Mouse (Mus musculus): ENCODE results near the gene Immp2l. TPM values are rescaled to one million over a fixed set of nuclear protein-coding genes. Genes with fewer than 3 reads are reported as not detected.

Gene Immp2l
- polyA plus RNA-seq, 1 experiment from 2014 or later, result 6.9 TPM

- Histone ChIP-seq H3K4me2 (ENCODE audit: low read length) (no peak overlapping the region), H3K27ac (ENCODE audit: low read length) (no peak overlapping the region), H3K9me3 (ENCODE audit: control insufficient read depth, low read length) (no peaks in the 10 kb centered on the region), H3K36me3 (ENCODE audit: control insufficient read depth, insufficient read depth) (no peaks in the 10 kb centered on the region), H3K4me3 (replicated peaks; ENCODE audit: low read length) (no peak overlapping the region), H3K4me1 (replicated peaks; ENCODE audit: control insufficient read depth, insufficient read depth, low read length) (no peaks in the 10 kb centered on the region), H3K9ac (replicated peaks; ENCODE audit: low read depth, low read length) (no peak overlapping the region), H3K27me3 (replicated peaks; ENCODE audit: control insufficient read depth, insufficient read depth, low read length) (no peaks in the 10 kb centered on the region)
- WGBS, result 84% methylated on average over 4 of the region's 4 CpGs
- no peak for ATAC-seq
Observed at GRCm38 (mm10) chr12:41528410-41528809, 504.5 kb downstream of the Immp2l start.

GRCm38 (mm10) chr12:41539989-41540388 lies 516.1 kb downstream of the Immp2l start:
- H3K9me3 ChIP-seq (ENCODE audit: control insufficient read depth, low read length), result no peaks in the 10 kb centered on the region
- H3K27ac ChIP-seq (ENCODE audit: low read length), result no peak overlapping the region
- WGBS, result 91% methylated on average over 5 of the region's 5 CpGs
- no peaks in the 10 kb centered on the region for H3K36me3 ChIP-seq (ENCODE audit: control insufficient read depth, insufficient read depth)
- no peak overlapping the region for H3K9ac ChIP-seq (replicated peaks; ENCODE audit: low read depth, low read length)
- no peaks in the 10 kb centered on the region for H3K27me3 ChIP-seq (replicated peaks; ENCODE audit: control insufficient read depth, insufficient read depth, low read length)
- no peak overlapping the region for H3K4me3 ChIP-seq (replicated peaks; ENCODE audit: low read length)
- ATAC-seq, result no peak
- H3K4me2 ChIP-seq (ENCODE audit: low read length), result no peak overlapping the region
- no peaks in the 10 kb centered on the region for H3K4me1 ChIP-seq (replicated peaks; ENCODE audit: control insufficient read depth, insufficient read depth, low read length)

GRCm38 (mm10) chr12:41551578-41551977 lies 527.7 kb downstream of the Immp2l start:
- 93% methylated on average over 4 of the region's 4 CpGs for WGBS
- Histone ChIP-seq H3K9me3 (ENCODE audit: control insufficient read depth, low read length) (no peaks in the 10 kb centered on the region), H3K4me1 (replicated peaks; ENCODE audit: control insufficient read depth, insufficient read depth, low read length) (no peaks in the 10 kb centered on the region), H3K27me3 (replicated peaks; ENCODE audit: control insufficient read depth, insufficient read depth, low read length) (no peaks in the 10 kb centered on the region), H3K4me2 (ENCODE audit: low read length) (no peak overlapping the region), H3K4me3 (replicated peaks; ENCODE audit: low read length) (no peak overlapping the region), H3K9ac (replicated peaks; ENCODE audit: low read depth, low read length) (no peak overlapping the region), H3K36me3 (ENCODE audit: control insufficient read depth, insufficient read depth) (no peaks in the 10 kb centered on the region), H3K27ac (ENCODE audit: low read length) (no peak overlapping the region)
- no peak for ATAC-seq

- H3K9ac ChIP-seq (replicated peaks; ENCODE audit: low read depth, low read length), result no peak overlapping the region
Observed at GRCm38 (mm10) chr12:41557832-41558231, 533.9 kb downstream of the Immp2l start.

GRCm38 (mm10) chr12:41558956-41559735 lies 535.3 kb downstream of the Immp2l start:
- Histone ChIP-seq H3K27ac (ENCODE audit: low read length) (no peak overlapping the region), H3K4me1 (replicated peaks; ENCODE audit: control insufficient read depth, insufficient read depth, low read length) (peaks cover 5% of the 10 kb centered on the region; the same call in 1 of the 2 replicates), H3K9me3 (ENCODE audit: control insufficient read depth, low read length) (no peaks in the 10 kb centered on the region), H3K9ac (replicated peaks; ENCODE audit: low read depth, low read length) (no peak overlapping the region), H3K4me2 (ENCODE audit: low read length) (no peak overlapping the region), H3K4me3 (replicated peaks; ENCODE audit: low read length) (no peak overlapping the region), H3K36me3 (ENCODE audit: control insufficient read depth, insufficient read depth) (no peaks in the 10 kb centered on the region), H3K27me3 (replicated peaks; ENCODE audit: control insufficient read depth, insufficient read depth, low read length) (no peaks in the 10 kb centered on the region)
- WGBS, result 8% methylated on average over 5 of the region's 5 CpGs
- peak; percentile 80 for ATAC-seq

More at GRCm38 (mm10) chr12:41557832-41558231, 533.9 kb downstream of the Immp2l start:
- no peak overlapping the region for H3K27ac ChIP-seq (ENCODE audit: low read length)
- H3K4me3 ChIP-seq (replicated peaks; ENCODE audit: low read length), result no peak overlapping the region
- no peak for ATAC-seq
- no peaks in the 10 kb centered on the region for H3K36me3 ChIP-seq (ENCODE audit: control insufficient read depth, insufficient read depth)
- H3K4me1 ChIP-seq (replicated peaks; ENCODE audit: control insufficient read depth, insufficient read depth, low read length), result peaks cover 5% of the 10 kb centered on the region; the same call in 1 of the 2 replicates
- no peaks in the 10 kb centered on the region for H3K27me3 ChIP-seq (replicated peaks; ENCODE audit: control insufficient read depth, insufficient read depth, low read length)
- WGBS, result 50% methylated on average over 3 of the region's 3 CpGs
- H3K9me3 ChIP-seq (ENCODE audit: control insufficient read depth, low read length), result no peaks in the 10 kb centered on the region
- no peak overlapping the region for H3K4me2 ChIP-seq (ENCODE audit: low read length)

- no peaks in the 10 kb centered on the region for H3K9me3 ChIP-seq (ENCODE audit: control insufficient read depth, low read length)
- ATAC-seq, result peak; percentile 54
- no peak overlapping the region for H3K4me3 ChIP-seq (replicated peaks; ENCODE audit: low read length)
- no peak overlapping the region for H3K27ac ChIP-seq (ENCODE audit: low read length)
- WGBS, result 22% methylated on average over 18 of the region's 18 CpGs
- 0 out of 2 replicates have a peak overlapping the region, but pooled peaks have one; percentile 6 for H3K4me2 ChIP-seq (ENCODE audit: low read length)
- H3K4me1 ChIP-seq (replicated peaks; ENCODE audit: control insufficient read depth, insufficient read depth, low read length), result peaks cover 5% of the 10 kb centered on the region
- H3K9ac ChIP-seq (replicated peaks; ENCODE audit: low read depth, low read length), result no peak overlapping the region
- no peaks in the 10 kb centered on the region for H3K36me3 ChIP-seq (ENCODE audit: control insufficient read depth, insufficient read depth)
- H3K27me3 ChIP-seq (replicated peaks; ENCODE audit: control insufficient read depth, insufficient read depth, low read length), result no peaks in the 10 kb centered on the region
Observed at GRCm38 (mm10) chr12:41565540-41566432, 541.9 kb downstream of the Immp2l start.

- Histone ChIP-seq H3K27me3 (replicated peaks; ENCODE audit: control insufficient read depth, insufficient read depth, low read length) (no peaks in the 10 kb centered on the region), H3K27ac (ENCODE audit: low read length) (no peak overlapping the region), H3K4me3 (replicated peaks; ENCODE audit: low read length) (no peak overlapping the region), H3K9me3 (ENCODE audit: control insufficient read depth, low read length) (no peaks in the 10 kb centered on the region), H3K4me1 (replicated peaks; ENCODE audit: control insufficient read depth, insufficient read depth, low read length) (peaks cover 5% of the 10 kb centered on the region), H3K9ac (replicated peaks; ENCODE audit: low read depth, low read length) (no peak overlapping the region), H3K4me2 (ENCODE audit: low read length) (no peak overlapping the region), H3K36me3 (ENCODE audit: control insufficient read depth, insufficient read depth) (no peaks in the 10 kb centered on the region)
- peak; percentile 40; the same call in 1 of the 2 replicates for ATAC-seq
- 27% methylated on average over 1 of the region's 1 CpGs for WGBS
Observed at GRCm38 (mm10) chr12:41566433-41566794, 542.5 kb downstream of the Immp2l start.

- H3K4me2 ChIP-seq (ENCODE audit: low read length), result no peak overlapping the region
- no peaks in the 10 kb centered on the region for H3K9me3 ChIP-seq (ENCODE audit: control insufficient read depth, low read length)
- no peaks in the 10 kb centered on the region for H3K4me1 ChIP-seq (replicated peaks; ENCODE audit: control insufficient read depth, insufficient read depth, low read length)
- H3K9ac ChIP-seq (replicated peaks; ENCODE audit: low read depth, low read length), result no peak overlapping the region
- H3K36me3 ChIP-seq (ENCODE audit: control insufficient read depth, insufficient read depth), result no peaks in the 10 kb centered on the region
- 51% methylated on average over 3 of the region's 3 CpGs for WGBS
- no peak overlapping the region for H3K4me3 ChIP-seq (replicated peaks; ENCODE audit: low read length)
- H3K27me3 ChIP-seq (replicated peaks; ENCODE audit: control insufficient read depth, insufficient read depth, low read length), result no peaks in the 10 kb centered on the region
- no peak overlapping the region for H3K27ac ChIP-seq (ENCODE audit: low read length)
- no peak for ATAC-seq
Observed at GRCm38 (mm10) chr12:41573754-41574153, 549.9 kb downstream of the Immp2l start.

GRCm38 (mm10) chr12:41575221-41575620 lies 551.3 kb downstream of the Immp2l start:
- Histone ChIP-seq H3K9me3 (ENCODE audit: control insufficient read depth, low read length) (no peaks in the 10 kb centered on the region), H3K4me3 (replicated peaks; ENCODE audit: low read length) (no peak overlapping the region), H3K4me2 (ENCODE audit: low read length) (no peak overlapping the region), H3K36me3 (ENCODE audit: control insufficient read depth, insufficient read depth) (no peaks in the 10 kb centered on the region), H3K9ac (replicated peaks; ENCODE audit: low read depth, low read length) (no peak overlapping the region), H3K4me1 (replicated peaks; ENCODE audit: control insufficient read depth, insufficient read depth, low read length) (no peaks in the 10 kb centered on the region), H3K27me3 (replicated peaks; ENCODE audit: control insufficient read depth, insufficient read depth, low read length) (no peaks in the 10 kb centered on the region), H3K27ac (ENCODE audit: low read length) (no peak overlapping the region)
- WGBS, result 58% methylated on average over 4 of the region's 4 CpGs
- ATAC-seq, result peak; percentile 54
